Mouse (Mus musculus) CH12.LX (cell line): Measurements from ENCODE around the gene Tdrd9. TPM values are rescaled to one million over a fixed set of nuclear protein-coding genes. Genes with fewer than 3 reads are reported as not detected.

Source experiments
- DNase-seq: peaks from one replicate; pipeline ENCODE4 v3.0.0-alpha.2; 2013; ENCODE audit errors: extremely low read depth
- H3K27ac ChIP-seq: 2 replicates; pipeline ENCODE4 v1.5.1; 2012; ENCODE audit warnings: low read depth, mild to moderate bottlenecking, control low read depth, moderate library complexity; ENCODE audit not compliant: insufficient read depth
- H3K27me3 ChIP-seq: replicated peaks from 2 replicates; pipeline ENCODE3; 2012; ENCODE audit warnings: inconsistent platforms
- H3K36me3 ChIP-seq, 2 experiments: replicated peaks in 1 of 2; 2 replicates each; pipeline versions ENCODE3 to v1.6.1; 2012; ENCODE audit warnings: inconsistent platforms in 1 of 2, low read length in 1 of 2, mild to moderate bottlenecking in 1 of 2, mixed read lengths in 1 of 2, moderate library complexity in 1 of 2; ENCODE audit not compliant: control insufficient read depth in 1 of 2, insufficient read depth in 1 of 2
- H3K4me1 ChIP-seq, 2 experiments: 2 replicates each; pipeline ENCODE4 v1.6.1; 2012; ENCODE audit warnings: inconsistent platforms in 1 of 2, moderate library complexity in 1 of 2; ENCODE audit not compliant: insufficient read depth in 2 of 2, control insufficient read depth in 1 of 2
- H3K4me2 ChIP-seq: 2 replicates; pipeline ENCODE4 v1.6.1; 2012; ENCODE audit warnings: low read depth, mild to moderate bottlenecking, control low read depth; ENCODE audit not compliant: poor library complexity, insufficient read depth, severe bottlenecking
- H3K4me3 ChIP-seq, 3 experiments: fragments of 150-350 bp in 1 of 3; sonication (generic) in 1 of 3; replicated peaks in 1 of 3; 2 replicates each; pipeline versions ENCODE3 to v1.5.1; 2011 to 2012; ENCODE audit warnings: low read depth in 2 of 3, low read length in 2 of 3, mild to moderate bottlenecking in 2 of 3, moderate library complexity in 2 of 3, control low read depth in 1 of 3, improper control_type of control experiment in 1 of 3, inconsistent platforms in 1 of 3, mixed read lengths in 1 of 3; ENCODE audit not compliant: poor library complexity in 1 of 3
- H3K79me2 ChIP-seq: replicated peaks from 2 replicates; pipeline ENCODE4 v1.6.1; 2012; ENCODE audit warnings: mild to moderate bottlenecking, moderate library complexity; ENCODE audit not compliant: control insufficient read depth, poor library complexity, insufficient read depth, severe bottlenecking; ENCODE audit errors: extremely low read depth
- H3K9ac ChIP-seq: 2 replicates; pipeline ENCODE4 v1.6.1; 2012; ENCODE audit warnings: low read depth, mild to moderate bottlenecking, control low read depth, moderate library complexity; ENCODE audit not compliant: insufficient read depth
- H3K9me3 ChIP-seq: replicated peaks from 2 replicates; pipeline ENCODE3; 2012; ENCODE audit warnings: low read length, inconsistent platforms, mixed read lengths
- BHLHE40 ChIP-seq: IDR thresholded peaks from 2 replicates; pipeline ENCODE4 v1.6.1; 2011; ENCODE audit warnings: mild to moderate bottlenecking, low read depth, low read length, improper control_type of control experiment
- CHD1 ChIP-seq: IDR thresholded peaks from 2 replicates; pipeline ENCODE4 v1.6.1; 2012; ENCODE audit warnings: low read depth, low read length, improper control_type of control experiment, inconsistent platforms
- CHD2 ChIP-seq: IDR thresholded peaks from 2 replicates; pipeline ENCODE4 v1.6.1; 2011; ENCODE audit warnings: low read length, improper control_type of control experiment
- CTCF ChIP-seq, 2 experiments: IDR thresholded peaks in 1 of 2; conservative IDR thresholded peaks in 1 of 2; 2 replicates each; pipeline ENCODE4 v1.5.1; 2011 to 2012; ENCODE audit warnings: low read depth in 2 of 2, low read length in 2 of 2, improper control_type of control experiment in 1 of 2, inconsistent platforms in 1 of 2, mild to moderate bottlenecking in 1 of 2, moderate library complexity in 1 of 2
- E2F4 ChIP-seq: IDR thresholded peaks from 2 replicates; pipeline ENCODE4 v1.6.1; 2011; ENCODE audit warnings: low read depth, low read length, improper control_type of control experiment; ENCODE audit not compliant: insufficient replicate concordance
- EP300 ChIP-seq: IDR thresholded peaks from 2 replicates; pipeline ENCODE4 v1.6.1; 2011; ENCODE audit warnings: low read length, improper control_type of control experiment
- HCFC1 ChIP-seq: IDR thresholded peaks from 2 replicates; pipeline ENCODE4 v1.6.1; 2012; ENCODE audit warnings: low read depth, mild to moderate bottlenecking, inconsistent platforms, low read length, improper control_type of control experiment
- KAT2A ChIP-seq: IDR thresholded peaks from 2 replicates; pipeline ENCODE4 v1.6.1; 2012; ENCODE audit warnings: low read length, improper control_type of control experiment, inconsistent platforms; ENCODE audit not compliant: insufficient replicate concordance
- MAZ ChIP-seq: IDR thresholded peaks from 2 replicates; pipeline ENCODE4 v1.6.1; 2012; ENCODE audit warnings: low read depth, mild to moderate bottlenecking, inconsistent platforms, low read length, improper control_type of control experiment, moderate library complexity
- MEF2A ChIP-seq: IDR thresholded peaks from 2 replicates; pipeline ENCODE4 v1.6.1; 2014; ENCODE audit warnings: low read depth, mild to moderate bottlenecking, inconsistent platforms, low read length, improper control_type of control experiment, borderline replicate concordance
- MXI1 ChIP-seq: IDR thresholded peaks from 2 replicates; pipeline ENCODE4 v1.6.1; 2011; ENCODE audit warnings: mild to moderate bottlenecking, low read depth, low read length, improper control_type of control experiment
- MYC ChIP-seq: IDR thresholded peaks from 2 replicates; pipeline ENCODE4 v1.6.1; 2011; ENCODE audit warnings: low read depth, mild to moderate bottlenecking, improper control_type of control experiment, low read length
- PAX5 ChIP-seq: IDR thresholded peaks from 2 replicates; pipeline ENCODE4 v1.6.1; 2012; ENCODE audit warnings: low read length, inconsistent platforms, mixed read lengths
- POLR2A ChIP-seq: IDR thresholded peaks from 2 replicates; pipeline ENCODE4 v1.6.1; 2011; ENCODE audit warnings: low read depth, mild to moderate bottlenecking, improper control_type of control experiment, low read length
- SIN3A ChIP-seq: IDR thresholded peaks from 2 replicates; pipeline ENCODE4 v1.6.1; 2012; ENCODE audit warnings: low read length, improper control_type of control experiment, inconsistent platforms
- TBP ChIP-seq: conservative IDR thresholded peaks from 2 replicates; pipeline ENCODE4 v1.6.1; 2011; ENCODE audit warnings: low read depth, low read length, improper control_type of control experiment
- UBTF ChIP-seq: IDR thresholded peaks from 2 replicates; pipeline ENCODE4 v1.6.1; 2012; ENCODE audit warnings: low read depth, mild to moderate bottlenecking, inconsistent platforms, low read length, improper control_type of control experiment, moderate library complexity
- USF1 ChIP-seq: IDR thresholded peaks from 2 replicates; pipeline ENCODE4 v1.6.1; 2014; ENCODE audit warnings: low read depth, mild to moderate bottlenecking, inconsistent platforms, low read length, improper control_type of control experiment
- ZC3H11A ChIP-seq: IDR thresholded peaks from 2 replicates; pipeline ENCODE4 v1.6.1; 2012; ENCODE audit warnings: low read depth, mild to moderate bottlenecking, inconsistent platforms, low read length, improper control_type of control experiment
- ZKSCAN1 ChIP-seq: IDR thresholded peaks from 2 replicates; pipeline ENCODE4 v1.6.1; 2012; ENCODE audit warnings: low read depth, inconsistent platforms, low read length, improper control_type of control experiment, borderline replicate concordance
- dilution Hi-C: fragments of 300-500 bp; cut with MboI; formaldehyde crosslinking; loops from 2 replicates; pipeline ENCODE4 v1.14.3; 2020; ENCODE audit warnings: low sequenced_read_pairs; ENCODE audit not compliant: extremely low pct_unique_long_range_greater_than_20kb, extremely low pct_ligation_motif_present
- in situ Hi-C: fragments of 300-500 bp; cut with MboI; formaldehyde crosslinking; loops from 3 replicates; pipeline ENCODE4 v1.14.3; 2019; ENCODE audit warnings: low sequenced_read_pairs, low pct_ligation_motif_present, low pct_unique_long_range_greater_than_20kb, mixed read lengths
- polyA plus RNA-seq: library from polyadenylated mRNA; unstranded; fragments of >175 nt; gene quantifications from 2 replicates; pipeline ENCODE4 v1.2.1, GENCODE M21; 2012; ENCODE audit warnings: low read depth; ENCODE audit not compliant: insufficient read length
- total RNA-seq, 2 experiments: library from RNA; depleted of rRNA; stranded (reverse); fragments of 300-350 nt in 1 of 2; fragments of >200 nt in 1 of 2; gene quantifications; 2 replicates each; pipeline ENCODE4 v1.2.3; 2012 to 2014

Tdrd9 gene
- total and polyA plus RNA-seq, 3 experiments: not detected

GRCm38 (mm10) chr12:112025907-112026645, 54.7 kb downstream of the Tdrd9 start:
- Histone ChIP-seq H3K27ac (no peak overlapping the region), H3K4me3 (no peak overlapping the region), H3K36me3 (no peaks in the 10 kb centered on the region), H3K4me2 (no peak overlapping the region), H3K9me3 (peaks cover 35% of the 10 kb centered on the region), H3K27me3 (peaks cover 48% of the 10 kb centered on the region), H3K4me1 (no peaks in the 10 kb centered on the region), H3K9ac (no peak overlapping the region), H3K79me2 (no peaks in the 10 kb centered on the region)
- in situ Hi-C loops (no loop called here), dilution Hi-C loops (no loop called here)
- no peak for DNase-seq
- TF ChIP-seq TBP: no peak
- no peak for TF ChIP-seq CTCF (conservative IDR thresholded peaks at IDR 0.05 in 1 of 2, IDR thresholded peaks at IDR 0.05 in 1 of 2; ENCODE audit: low read depth in 2 of 2, low read length in 2 of 2)
- no peak for TF ChIP-seq EP300
- TF ChIP-seq BHLHE40: no peak
- no peak for TF ChIP-seq KAT2A
- no peak for TF ChIP-seq USF1
- no peak for TF ChIP-seq HCFC1
- no peak for TF ChIP-seq MAZ
- TF ChIP-seq E2F4: no peak
- no peak for TF ChIP-seq MEF2A
- TF ChIP-seq MYC: no peak
- no peak for TF ChIP-seq ZKSCAN1
- no peak for TF ChIP-seq CHD2
- no peak for TF ChIP-seq POLR2A

- in situ Hi-C loops: no loop called here
- peaks cover 28% of the 10 kb centered on the region for H3K9me3 ChIP-seq
These were observed 56.0 kb downstream of the Tdrd9 start for GRCm38 (mm10) chr12:112027408-112027807.

More at GRCm38 (mm10) chr12:112027408-112027807, 56.0 kb downstream of the Tdrd9 start:
- TF ChIP-seq BHLHE40 (no peak), SIN3A (no peak), USF1 (no peak), MXI1 (no peak), KAT2A (no peak), UBTF (no peak), MAZ (no peak), EP300 (no peak), ZC3H11A (no peak), CHD1 (no peak), PAX5 (no peak), HCFC1 (no peak)
- TF ChIP-seq, all 38 proteins: peak for 0
- no peaks in the 10 kb centered on the region for H3K36me3 ChIP-seq
- H3K79me2 ChIP-seq: no peaks in the 10 kb centered on the region
- no peak overlapping the region for H3K27ac ChIP-seq
- H3K4me2 ChIP-seq: no peak overlapping the region
- no peaks in the 10 kb centered on the region for H3K4me1 ChIP-seq
- no peak overlapping the region for H3K4me3 ChIP-seq
- DNase-seq: no peak
- dilution Hi-C loops: no loop called here
- peaks cover 60% of the 10 kb centered on the region for H3K27me3 ChIP-seq
- H3K9ac ChIP-seq: no peak overlapping the region
